Mouse (Mus musculus) lung, adult 2 months (tissue): ENCODE measurements around the gene 1110008L16Rik.

Experiments
- CTCF ChIP-seq: fragments of 200-500 bp; IDR thresholded peaks from 2 replicates; pipeline ENCODE4 v1.5.1; 2011; ENCODE audit warnings: mild to moderate bottlenecking, low read length, control low read depth; ENCODE audit not compliant: insufficient read depth
- POLR2A ChIP-seq: fragments of 200-500 bp; IDR thresholded peaks from 2 replicates; pipeline ENCODE4 v1.6.1; 2011; ENCODE audit warnings: low read depth, mild to moderate bottlenecking, control low read depth, low read length, borderline replicate concordance; ENCODE audit errors: extremely low read depth

- TF ChIP-seq CTCF (no peak), POLR2A (no peak)
Measured at GRCm38 (mm10) chr12:55420220-55420619, 120.8 kb downstream of the 1110008L16Rik start.
